Mouse (Mus musculus): ENCODE measurements around the gene Tom1. TPM values are rescaled to one million over a fixed set of nuclear protein-coding genes. Genes with fewer than 3 reads are reported as not detected.
A peak's percentile ranks its signal among the peaks of the same experiment; 100 is the strongest.

Tom1 gene
- total RNA-seq, 1 experiment from 2014 or later, result 11.6 TPM

GRCm38 (mm10) chr8:75035640-75036039, 2.1 kb downstream of the Tom1 start:
- no peak for ATAC-seq (ENCODE audit: extremely low read depth, insufficient number of reproducible peaks, low FRiP score, poor library complexity, severe bottlenecking)

GRCm38 (mm10) chr8:75038497-75038896, 5.0 kb downstream of the Tom1 start:
- no peak for ATAC-seq (ENCODE audit: extremely low read depth, insufficient number of reproducible peaks, low FRiP score, poor library complexity, severe bottlenecking)

- ATAC-seq (ENCODE audit: extremely low read depth, insufficient number of reproducible peaks, low FRiP score, poor library complexity, severe bottlenecking), result peak; percentile 17; the same call in 1 of the 2 replicates
Measured at GRCm38 (mm10) chr8:75039754-75040153, 6.2 kb downstream of the Tom1 start.

- no peak for ATAC-seq (ENCODE audit: extremely low read depth, insufficient number of reproducible peaks, low FRiP score, poor library complexity, severe bottlenecking)
Measured at GRCm38 (mm10) chr8:75042171-75042570, 8.7 kb downstream of the Tom1 start.

- ATAC-seq (ENCODE audit: extremely low read depth, insufficient number of reproducible peaks, low FRiP score, poor library complexity, severe bottlenecking), result 0 out of 2 replicates have a peak, but pooled peaks have one; percentile 28
Measured at GRCm38 (mm10) chr8:75042974-75043373, 9.5 kb downstream of the Tom1 start.

GRCm38 (mm10) chr8:75046303-75046702, 12.8 kb downstream of the Tom1 start:
- no peak for ATAC-seq (ENCODE audit: extremely low read depth, insufficient number of reproducible peaks, low FRiP score, poor library complexity, severe bottlenecking)

- ATAC-seq (ENCODE audit: extremely low read depth, insufficient number of reproducible peaks, low FRiP score, poor library complexity, severe bottlenecking), result no peak
Measured at GRCm38 (mm10) chr8:75047784-75048183, 14.3 kb downstream of the Tom1 start.

GRCm38 (mm10) chr8:75053342-75053741, 19.8 kb downstream of the Tom1 start:
- no peak for ATAC-seq (ENCODE audit: extremely low read depth, insufficient number of reproducible peaks, low FRiP score, poor library complexity, severe bottlenecking)

- ATAC-seq (ENCODE audit: extremely low read depth, insufficient number of reproducible peaks, low FRiP score, poor library complexity, severe bottlenecking), result 0 out of 2 replicates have a peak, but pooled peaks have one; percentile 19
Measured at GRCm38 (mm10) chr8:75055673-75056072, 22.2 kb downstream of the Tom1 start.

GRCm38 (mm10) chr8:75060022-75060421, 26.5 kb downstream of the Tom1 start:
- ATAC-seq (ENCODE audit: extremely low read depth, insufficient number of reproducible peaks, low FRiP score, poor library complexity, severe bottlenecking), result no peak

GRCm38 (mm10) chr8:75060815-75061214, 27.3 kb downstream of the Tom1 start:
- no peak for ATAC-seq (ENCODE audit: extremely low read depth, insufficient number of reproducible peaks, low FRiP score, poor library complexity, severe bottlenecking)

GRCm38 (mm10) chr8:75063290-75063689, 29.8 kb downstream of the Tom1 start:
- ATAC-seq (ENCODE audit: extremely low read depth, insufficient number of reproducible peaks, low FRiP score, poor library complexity, severe bottlenecking), result no peak

- ATAC-seq (ENCODE audit: extremely low read depth, insufficient number of reproducible peaks, low FRiP score, poor library complexity, severe bottlenecking), result no peak
Measured at GRCm38 (mm10) chr8:75064790-75065189, 31.3 kb downstream of the Tom1 start.

- ATAC-seq (ENCODE audit: extremely low read depth, insufficient number of reproducible peaks, low FRiP score, poor library complexity, severe bottlenecking), result no peak
Measured at GRCm38 (mm10) chr8:75067287-75067686, 33.8 kb downstream of the Tom1 start.

- ATAC-seq (ENCODE audit: extremely low read depth, insufficient number of reproducible peaks, low FRiP score, poor library complexity, severe bottlenecking), result no peak
Measured at GRCm38 (mm10) chr8:75070297-75070696, 36.8 kb downstream of the Tom1 start.

- peak; percentile 76 for ATAC-seq (ENCODE audit: extremely low read depth, insufficient number of reproducible peaks, low FRiP score, poor library complexity, severe bottlenecking)
Measured at GRCm38 (mm10) chr8:75071627-75072346, 38.3 kb downstream of the Tom1 start.

GRCm38 (mm10) chr8:75074876-75075275, 41.4 kb downstream of the Tom1 start:
- no peak for ATAC-seq (ENCODE audit: extremely low read depth, insufficient number of reproducible peaks, low FRiP score, poor library complexity, severe bottlenecking)

- no peak for ATAC-seq (ENCODE audit: extremely low read depth, insufficient number of reproducible peaks, low FRiP score, poor library complexity, severe bottlenecking)
Measured at GRCm38 (mm10) chr8:75078215-75078614, 44.7 kb downstream of the Tom1 start.

GRCm38 (mm10) chr8:75078851-75079250, 45.3 kb downstream of the Tom1 start:
- no peak for ATAC-seq (ENCODE audit: extremely low read depth, insufficient number of reproducible peaks, low FRiP score, poor library complexity, severe bottlenecking)

- peak; percentile 41 for ATAC-seq (ENCODE audit: extremely low read depth, insufficient number of reproducible peaks, low FRiP score, poor library complexity, severe bottlenecking)
Measured at GRCm38 (mm10) chr8:75081364-75082040, 48.0 kb downstream of the Tom1 start.
